Mouse (Mus musculus): ENCODE data around the gene Terb2.
"Not testable (repeated sequence)": the region's sequence is repeated elsewhere in the genome, so short reads cannot be mapped to it uniquely, and the experiment has no call there.

GRCm38 (mm10) chr2:122217075-122217474 is 31.0 kb downstream of the Terb2 start:
- TF ChIP-seq POLR2A (IDR thresholded peaks at IDR 0.05; ENCODE audit: borderline replicate concordance, extremely low read depth, low read depth, low read length); CTCF (IDR thresholded peaks at IDR 0.05; ENCODE audit: insufficient read depth, low read length): not testable (repeated sequence)
